Mouse (Mus musculus) right cerebral cortex, adult 2 months (tissue): ENCODE results near the gene Gltp.

Experiments used
- DNase-seq, 2 experiments: peaks; one replicate each; pipeline ENCODE4 v3.0.0; 2021 to 2022; ENCODE audit warnings: low spot score in 2 of 2

The Gltp gene

GRCm38 (mm10) chr5:114702403-114703392, 11.9 kb upstream of the Gltp start:
- no peak for DNase-seq

DNA sequence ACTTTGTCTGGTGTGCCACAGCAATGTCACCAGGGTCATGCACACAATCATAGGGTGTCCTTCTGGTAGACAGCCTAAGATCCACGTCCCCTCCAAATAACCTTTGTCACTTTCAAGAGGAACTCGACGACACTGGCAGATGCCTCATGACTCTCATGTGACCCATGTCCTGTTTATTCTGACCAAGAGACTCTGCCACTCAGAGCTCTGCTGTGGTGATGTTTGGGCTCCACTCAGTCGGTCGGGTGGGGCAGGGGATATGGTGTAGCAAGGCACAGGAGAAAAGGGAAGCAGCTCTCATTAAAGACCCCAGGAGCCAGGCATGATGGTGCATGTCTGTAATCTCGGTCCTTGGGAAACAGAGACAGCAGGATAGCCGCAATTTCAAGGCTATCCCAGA, 8.2 kb upstream of the Gltp start:
- no peak for DNase-seq

DNA sequence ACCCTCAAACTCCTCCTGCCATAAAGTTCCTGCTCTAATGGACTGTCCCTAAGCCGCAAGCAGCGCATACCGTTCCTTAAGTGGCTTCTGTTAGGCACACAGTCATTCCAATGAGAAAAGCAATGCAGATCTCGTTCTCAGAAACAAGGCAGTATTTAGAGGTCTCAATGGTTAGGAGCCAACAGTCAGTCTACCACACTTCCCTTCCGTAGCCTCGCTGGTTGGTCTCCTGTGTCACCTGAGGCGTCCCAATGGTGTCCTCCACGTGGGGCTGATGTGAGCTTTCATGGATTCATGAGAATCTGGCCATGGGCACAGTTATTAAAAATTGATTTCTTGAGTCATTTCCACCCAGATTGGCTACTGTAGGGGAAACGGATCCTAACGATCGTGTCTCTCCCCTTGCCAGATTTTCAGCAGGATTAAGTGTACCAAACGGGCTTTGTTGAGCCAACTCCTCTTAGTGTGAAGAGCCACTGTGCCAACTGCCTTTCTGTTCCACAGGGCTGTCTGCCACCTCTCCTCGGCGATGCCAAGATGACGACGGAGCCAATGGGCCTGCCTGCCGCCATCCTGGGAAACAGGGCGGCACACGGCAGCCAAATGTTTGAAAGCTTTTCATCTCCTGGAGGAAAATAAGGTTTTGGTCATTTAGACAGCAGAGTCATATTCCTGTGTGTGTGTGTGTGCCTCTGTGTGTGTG, 7.4 kb upstream of the Gltp start:
- DNase-seq = peak; percentile 57 to 70

DNA sequence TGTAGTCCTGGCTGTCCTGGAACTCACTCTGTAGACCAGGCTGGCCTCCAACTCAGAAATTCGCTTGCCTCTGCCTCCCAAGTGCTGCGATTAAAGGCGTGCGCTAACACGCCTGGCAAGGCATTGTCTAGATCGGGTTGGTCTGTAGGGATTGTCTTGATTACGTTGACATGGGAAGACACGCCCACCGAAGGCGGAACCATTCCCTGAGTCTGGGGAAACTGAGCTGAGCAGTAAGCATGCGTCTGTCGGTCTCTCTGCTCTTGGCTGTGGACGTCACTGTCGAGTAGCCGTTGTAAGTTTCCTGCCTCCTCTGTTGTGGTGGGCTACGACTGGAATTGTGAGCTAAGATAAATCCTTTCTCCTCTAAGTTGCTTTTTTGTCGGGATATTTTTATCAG, 6.2 kb upstream of the Gltp start:
- no peak for DNase-seq

DNA sequence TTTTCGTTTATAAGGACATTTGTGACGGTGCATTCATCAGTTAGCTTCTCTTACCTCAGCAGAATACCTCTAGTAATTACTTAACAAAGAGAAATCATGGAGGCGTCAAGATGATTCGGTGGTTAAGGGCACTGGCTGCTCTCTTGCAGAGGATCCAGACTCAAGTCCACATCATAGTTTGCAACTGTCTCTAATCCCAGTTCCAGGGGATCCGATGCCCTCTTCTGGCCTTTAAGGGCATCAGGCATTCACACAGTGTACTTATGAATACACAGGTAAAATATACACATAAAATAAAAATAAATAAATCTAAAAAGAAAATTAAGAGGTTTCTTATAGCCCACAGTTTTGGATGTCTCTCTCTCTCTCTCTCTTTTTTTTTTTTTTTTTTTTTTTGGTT, 5.0 kb upstream of the Gltp start:
- DNase-seq = no peak

- DNase-seq = peak in 1 of 2 experiments; percentile 22
These were observed 951 bp downstream of the Gltp start for GRCm38 (mm10) chr5:114689700-114690366.

DNA sequence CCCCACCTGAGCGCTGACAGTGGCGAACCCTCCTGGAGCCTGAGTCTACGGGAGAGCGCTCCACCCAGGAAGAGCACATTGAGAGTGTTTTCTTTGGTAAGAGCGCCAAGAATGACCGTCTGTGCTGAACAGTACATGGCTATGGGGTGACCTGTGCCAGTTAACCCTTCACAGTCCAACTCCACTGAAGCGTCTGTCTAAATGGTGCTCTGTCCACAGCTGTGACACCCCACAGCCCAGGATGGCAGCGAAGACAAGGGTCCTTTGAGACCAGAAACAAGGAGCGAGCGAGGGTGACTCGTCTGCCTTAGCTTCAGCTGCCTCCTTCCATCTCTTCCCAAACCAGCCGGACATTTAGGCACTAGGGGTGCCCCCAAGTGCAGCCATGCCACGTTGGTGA, 2.1 kb downstream of the Gltp start:
- no peak for DNase-seq

DNA sequence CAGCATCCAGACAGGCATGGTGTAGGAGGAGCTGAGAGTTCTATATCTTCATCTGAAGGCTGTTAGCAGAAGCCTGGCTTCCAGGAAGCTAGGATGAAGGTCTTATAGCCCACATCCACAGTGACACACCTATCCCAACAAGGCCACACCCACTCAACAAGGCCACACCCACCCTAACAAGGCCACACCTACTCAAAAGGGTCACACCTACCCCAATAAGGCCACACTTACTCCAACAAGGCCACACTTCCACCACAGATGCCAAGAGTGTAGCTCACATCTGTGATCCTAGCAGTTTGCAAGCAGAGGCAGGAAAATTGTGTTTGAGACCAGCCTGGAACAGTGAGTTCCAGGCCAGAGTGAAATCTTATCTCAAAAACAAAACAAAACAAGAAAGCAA, 2.9 kb downstream of the Gltp start:
- DNase-seq = no peak

GRCm38 (mm10) chr5:114686726-114687210, 4.0 kb downstream of the Gltp start:
- no peak for DNase-seq

DNA sequence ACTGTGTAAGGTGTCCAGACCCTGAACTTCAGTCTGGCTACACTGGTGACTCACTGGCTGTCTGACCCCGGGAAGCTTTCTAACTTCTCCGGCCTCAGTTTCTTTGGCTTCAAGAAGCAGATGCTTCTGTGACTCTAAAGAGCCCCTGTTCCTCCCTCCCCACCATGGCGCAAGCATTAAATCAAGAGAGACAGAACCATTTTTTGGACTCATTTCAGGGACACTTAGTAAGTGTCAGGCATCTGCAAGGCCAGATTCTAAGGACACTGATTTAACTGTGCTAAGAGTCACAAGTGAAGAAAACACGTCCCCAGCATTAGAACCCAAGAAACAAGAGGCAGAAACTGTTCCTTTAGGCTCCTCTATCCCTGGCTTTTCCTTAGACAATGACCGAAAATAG, 4.8 kb downstream of the Gltp start:
- no peak for DNase-seq

DNA sequence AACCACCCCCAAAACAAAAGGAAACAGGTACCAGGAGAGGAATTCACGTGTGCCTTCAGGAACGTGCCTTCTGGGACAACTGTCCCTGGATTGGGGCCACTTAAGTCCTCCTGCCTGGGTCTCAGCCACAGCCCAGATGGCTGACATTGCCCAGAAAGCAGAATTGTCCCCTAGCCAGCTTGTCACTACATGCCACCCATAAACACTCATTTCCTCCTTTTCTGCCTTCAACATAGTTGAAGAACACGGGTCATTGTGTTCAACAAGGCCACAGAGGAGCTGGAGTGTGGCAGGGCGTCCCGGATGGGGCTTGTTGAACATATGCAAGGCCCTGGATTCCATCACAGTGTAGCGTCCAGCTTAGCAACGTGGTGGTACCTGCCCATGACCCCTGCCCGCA, 9.1 kb downstream of the Gltp start:
- no peak for DNase-seq

DNA sequence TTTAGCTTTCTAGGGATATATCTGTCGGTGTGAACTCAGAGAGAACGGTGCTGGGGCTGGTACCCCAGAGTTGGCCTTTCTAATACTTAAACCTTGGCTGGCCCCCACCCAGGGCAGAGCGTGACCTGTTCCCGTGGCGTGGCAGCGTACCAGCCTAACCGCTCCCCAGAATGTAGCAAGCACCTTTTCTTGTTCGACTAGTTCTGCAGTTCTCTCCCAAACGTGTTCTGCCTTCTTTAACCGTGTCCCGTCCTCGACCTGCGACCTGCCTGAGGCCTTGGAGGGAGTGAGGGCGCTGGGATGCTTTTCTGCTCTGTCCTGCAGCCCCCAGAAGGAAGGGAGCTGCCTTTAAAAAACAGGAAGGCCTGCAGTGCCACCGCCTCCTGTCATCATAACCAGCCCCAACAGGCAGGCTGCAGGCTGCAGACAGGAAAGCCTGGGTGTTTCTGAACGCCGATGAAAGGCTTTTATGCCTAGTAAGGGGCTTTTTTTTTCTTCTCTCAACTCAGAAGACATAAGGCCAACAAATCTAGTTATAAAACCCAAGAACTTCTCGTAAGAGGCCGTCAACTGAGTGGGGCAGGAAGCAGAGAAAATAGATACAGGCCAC, 10.0 kb downstream of the Gltp start:
- no peak for DNase-seq

DNA sequence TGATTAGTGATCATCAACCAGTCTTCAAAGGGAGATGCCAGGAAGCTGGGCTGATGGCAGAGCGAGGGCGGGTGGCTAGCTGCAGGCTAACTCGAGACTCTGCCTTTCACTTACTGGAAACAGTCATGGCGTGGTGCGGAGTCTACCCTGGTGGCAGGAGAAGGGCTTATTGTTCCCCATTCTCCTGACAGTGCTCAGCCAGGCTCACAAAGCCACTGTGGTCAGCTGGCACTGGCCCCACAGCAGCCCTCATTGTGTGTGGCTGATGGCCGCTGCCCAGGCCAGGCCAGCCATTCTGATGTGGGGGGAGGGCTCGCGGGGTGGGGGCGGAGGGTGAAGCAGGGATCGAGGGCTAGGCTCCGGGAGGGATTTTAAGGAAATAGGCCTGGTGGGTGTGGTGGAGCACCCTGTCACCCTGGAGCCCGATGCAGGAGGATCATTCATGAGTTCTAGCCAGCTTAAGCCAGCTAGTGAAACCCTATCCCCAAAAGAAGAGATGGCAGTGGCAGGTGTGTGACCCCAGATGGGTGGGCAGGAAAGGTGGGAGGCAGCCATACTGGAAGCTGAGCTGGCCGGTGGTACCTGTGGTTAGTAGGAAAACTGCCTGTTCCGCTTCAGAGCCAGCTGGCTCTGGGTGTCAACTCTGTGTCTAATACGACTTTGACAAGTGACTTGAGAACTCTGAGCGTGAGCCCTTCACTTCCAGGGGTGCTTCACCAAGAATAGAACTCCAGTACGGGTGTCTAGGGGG, 10.8 kb downstream of the Gltp start:
- peak in 1 of 2 experiments; percentile 15 for DNase-seq

GRCm38 (mm10) chr5:114674594-114674993, 16.2 kb downstream of the Gltp start:
- no peak for DNase-seq

- no peak for DNase-seq
These were observed 17.7 kb downstream of the Gltp start for GRCm38 (mm10) chr5:114673114-114673513.

- DNase-seq = no peak
These were observed 21.8 kb downstream of the Gltp start for GRCm38 (mm10) chr5:114669014-114669413.

GRCm38 (mm10) chr5:114667228-114667856, 23.4 kb downstream of the Gltp start:
- DNase-seq = peak; percentile 99

- DNase-seq = no peak
These were observed 24.1 kb downstream of the Gltp start for GRCm38 (mm10) chr5:114666659-114667058.

GRCm38 (mm10) chr5:114664750-114665149, 26.0 kb downstream of the Gltp start:
- no peak for DNase-seq

DNA sequence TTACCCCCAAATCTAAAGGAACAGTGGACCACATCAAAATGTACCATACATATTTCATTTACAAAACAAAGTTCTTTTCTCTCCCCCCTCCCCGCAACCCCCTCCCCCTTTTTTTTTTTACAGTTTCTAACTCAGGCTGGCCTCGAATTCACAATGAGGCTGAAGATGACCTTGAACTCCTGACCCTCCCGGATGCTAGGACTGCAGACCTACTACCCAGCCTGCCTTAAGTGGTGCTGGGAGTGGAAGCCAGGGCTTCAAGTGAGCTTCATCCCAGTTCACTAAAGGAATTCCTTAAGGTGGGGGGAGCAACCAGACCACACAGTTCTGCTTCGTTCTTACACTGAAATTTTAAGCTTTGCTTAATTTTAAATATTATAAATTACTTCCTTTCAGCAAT, 26.6 kb downstream of the Gltp start:
- no peak for DNase-seq

- no peak for DNase-seq
These were observed 29.8 kb downstream of the Gltp start for GRCm38 (mm10) chr5:114661029-114661428.
